Mouse (Mus musculus) lung, embryonic 14.5 days (tissue): ENCODE measurements around the gene Them7. TPM values are rescaled to one million over a fixed set of nuclear protein-coding genes. Genes with fewer than 3 reads are reported as not detected.

Experiments
- ATAC-seq: fragments of 200-750 bp; cut with Nextera tagmentation; 2 replicates; pipeline ENCODE4 v1.8.0; 2017; ENCODE audit warnings: mild to moderate bottlenecking, moderate TSS enrichment, moderate library complexity; ENCODE audit not compliant: insufficient read depth
- DNase-seq: peaks from one replicate; pipeline ENCODE4 v3.0.0-alpha.2; 2015
- H3K27ac ChIP-seq: fragments of 300-500 bp; sonication (generic); 2 replicates; pipeline ENCODE4 v1.5.1; 2014; ENCODE audit warnings: low read depth, mild to moderate bottlenecking, moderate library complexity
- H3K27me3 ChIP-seq: fragments of 300-500 bp; sonication (generic); 2 replicates; pipeline ENCODE4 v1.6.1; 2014; ENCODE audit warnings: low read length, control low read depth; ENCODE audit not compliant: insufficient read depth
- H3K36me3 ChIP-seq: fragments of 300-500 bp; sonication (generic); 2 replicates; pipeline ENCODE4 v1.6.1; 2014; ENCODE audit warnings: control low read depth; ENCODE audit not compliant: insufficient read depth
- H3K4me1 ChIP-seq: fragments of 300-500 bp; sonication (generic); 2 replicates; pipeline ENCODE4 v1.6.1; 2014; ENCODE audit warnings: antibody characterized with exemption, control low read depth; ENCODE audit not compliant: insufficient read depth
- H3K4me2 ChIP-seq: fragments of 300-500 bp; sonication (generic); 2 replicates; pipeline ENCODE4 v1.6.1; 2014; ENCODE audit warnings: mild to moderate bottlenecking
- H3K4me3 ChIP-seq: fragments of 300-500 bp; sonication (generic); 2 replicates; pipeline ENCODE4 v1.5.1; 2014; ENCODE audit warnings: low read depth, low read length
- H3K9ac ChIP-seq: fragments of 300-500 bp; sonication (generic); 2 replicates; pipeline ENCODE4 v1.6.1; 2014
- H3K9me3 ChIP-seq: fragments of 300-500 bp; sonication (generic); 2 replicates; pipeline ENCODE4 v1.6.1; 2016; ENCODE audit warnings: low read depth, low read length, control low read depth
- CTCF ChIP-seq: IDR thresholded peaks from 2 replicates; pipeline ENCODE4 v1.5.1; 2016; ENCODE audit warnings: antibody characterized with exemption, low read depth
- WGBS: fragments of 180-500 bp; shearing (Covaris S2); extraction: QIAGEN DNeasy Blood & Tissue Kit; methylation state at CpG from one replicate; pipeline ENCODE4 v1.1.7; 2014; 5-methylcytosine and 5-hydroxymethylcytosine counted together
- polyA plus RNA-seq: library from polyadenylated mRNA; unstranded; fragments of >200 nt; fragmentation: Nextera tagmentation; extraction: Ambion mirVana; gene quantifications from 2 replicates; pipeline ENCODE4 v1.2.1, GENCODE M21; 2014

Them7 gene
- polyA plus RNA-seq, 1 experiment from 2014 or later, result 0.18 TPM

DNA sequence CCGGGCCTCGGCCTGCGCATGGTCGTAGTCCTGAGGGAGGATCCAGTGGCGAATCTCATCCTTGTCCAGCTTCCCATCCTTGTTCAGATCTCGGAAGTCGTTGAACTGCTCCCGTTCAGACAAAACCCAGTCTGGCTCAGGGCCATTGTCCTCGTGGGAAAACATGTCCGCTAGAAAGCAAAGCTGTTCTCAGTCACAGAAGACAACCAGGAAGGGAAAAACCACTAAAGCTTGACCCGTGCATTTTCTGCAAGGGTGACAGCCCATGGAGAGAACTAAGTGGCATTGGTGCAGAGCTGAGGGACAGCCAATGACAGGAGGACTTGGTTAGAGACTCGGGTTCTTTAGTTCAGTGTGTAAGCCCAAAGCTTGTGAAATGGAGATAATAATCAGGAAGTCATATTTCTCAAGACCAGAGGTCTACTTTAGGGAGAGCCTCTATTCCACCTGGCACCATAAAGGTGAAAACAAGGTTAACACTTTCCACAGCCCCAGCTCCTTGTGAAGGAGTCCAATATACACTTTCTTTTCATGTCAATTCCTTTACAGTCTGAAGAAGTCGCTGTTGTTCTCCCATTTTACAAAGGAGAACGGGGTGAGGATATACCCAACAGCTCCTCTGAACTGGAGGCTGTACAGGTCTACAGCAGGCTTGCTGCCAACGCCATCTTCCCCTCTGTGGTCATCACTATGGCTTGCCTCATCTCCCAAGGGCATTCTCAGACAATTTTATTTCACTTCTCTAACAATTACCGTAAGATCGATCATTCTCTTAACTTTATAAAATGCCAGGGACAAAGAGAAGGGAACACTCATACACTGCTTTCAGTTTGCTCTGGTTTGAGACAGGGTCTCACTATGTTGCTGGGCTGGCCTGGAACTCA, 165.1 kb downstream of the Them7 start:
- no peak overlapping the region for H3K4me2 ChIP-seq
- H3K4me1 ChIP-seq, result no peaks in the 10 kb centered on the region
- DNase-seq (no peak), ATAC-seq (no peak)
- H3K9me3 ChIP-seq, result no peaks in the 10 kb centered on the region
- H3K27ac ChIP-seq, result no peak overlapping the region
- H3K4me3 ChIP-seq, result no peak overlapping the region
- 89% methylated on average over 17 of the region's 17 CpGs for WGBS
- H3K9ac ChIP-seq, result no peak overlapping the region
- H3K27me3 ChIP-seq, result no peaks in the 10 kb centered on the region
- peaks cover 99% of the 10 kb centered on the region for H3K36me3 ChIP-seq
- no peak for TF ChIP-seq CTCF

DNA sequence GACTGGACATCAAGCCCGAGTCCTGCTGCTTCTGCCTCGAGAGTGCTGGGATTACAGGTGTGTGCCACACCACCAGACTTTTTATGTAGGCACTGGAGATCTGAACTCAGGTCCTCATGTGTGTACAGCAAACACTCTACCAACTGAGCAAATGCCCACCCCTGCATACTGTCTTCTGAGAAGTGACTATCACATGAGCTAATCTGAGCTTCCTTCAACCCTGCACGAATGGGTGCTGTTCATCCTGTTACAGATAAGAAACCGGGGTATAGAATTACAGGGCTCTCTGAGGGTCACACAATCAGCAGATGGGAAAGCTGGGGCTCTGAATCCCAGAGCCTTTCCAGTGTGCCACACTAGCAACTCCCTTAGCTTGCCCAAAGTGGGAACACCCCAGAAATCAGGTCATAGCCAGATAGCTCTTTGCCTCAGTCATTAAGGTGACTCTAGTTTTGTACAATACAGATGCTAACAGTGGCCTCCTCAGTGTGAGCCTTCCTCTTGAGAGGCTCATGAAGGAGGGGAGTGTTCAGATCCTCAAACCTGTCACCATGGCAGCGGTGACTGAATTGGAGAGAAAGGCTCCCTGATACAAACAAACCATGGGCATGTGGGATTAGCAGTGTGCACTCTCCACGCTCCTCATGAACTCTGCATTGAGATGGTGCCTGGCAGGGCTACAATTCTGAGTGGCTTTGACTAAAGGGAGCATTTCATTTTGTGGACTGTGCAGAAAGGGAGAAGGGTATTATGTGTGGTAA, 166.7 kb downstream of the Them7 start:
- no peak overlapping the region for H3K4me3 ChIP-seq
- TF ChIP-seq CTCF, result no peak
- no peaks in the 10 kb centered on the region for H3K4me1 ChIP-seq
- no peaks in the 10 kb centered on the region for H3K27me3 ChIP-seq
- ATAC-seq, result no peak
- H3K36me3 ChIP-seq, result peaks cover 94% of the 10 kb centered on the region
- H3K27ac ChIP-seq, result no peak overlapping the region
- no peak overlapping the region for H3K4me2 ChIP-seq
- no peak overlapping the region for H3K9ac ChIP-seq
- no peak for DNase-seq
- WGBS, result 60% methylated on average over 6 of the region's 6 CpGs
- H3K9me3 ChIP-seq, result no peaks in the 10 kb centered on the region

DNA sequence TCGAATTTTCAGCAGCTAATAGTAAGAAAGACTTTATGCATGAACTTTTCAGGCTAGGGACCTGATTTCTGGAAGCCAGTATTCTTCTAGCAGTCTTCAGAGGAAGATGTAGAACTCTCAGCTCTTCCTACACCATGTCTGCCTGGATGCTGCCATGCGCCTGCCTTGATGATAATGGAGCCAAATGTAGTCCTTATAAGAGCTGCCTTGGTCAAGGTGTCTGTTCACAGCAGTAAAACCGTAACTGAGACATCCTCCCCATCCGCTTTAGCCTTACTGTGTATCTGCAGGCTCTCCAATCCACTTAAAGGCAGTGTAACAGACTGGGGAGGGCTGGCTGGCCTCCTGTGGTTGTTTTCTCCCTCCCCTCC, 167.3 kb downstream of the Them7 start:
- H3K4me1 ChIP-seq, result 0 out of 2 replicates have a peak, but pooled peaks cover 3% of the 10 kb centered on the region
- no peak overlapping the region for H3K27ac ChIP-seq
- DNase-seq (no peak), ATAC-seq (no peak)
- H3K36me3 ChIP-seq, result peaks cover 89% of the 10 kb centered on the region
- H3K4me3 ChIP-seq, result no peak overlapping the region
- H3K9ac ChIP-seq, result no peak overlapping the region
- no peaks in the 10 kb centered on the region for H3K27me3 ChIP-seq
- H3K9me3 ChIP-seq, result no peaks in the 10 kb centered on the region
- 91% methylated on average over 4 of the region's 4 CpGs for WGBS
- no peak for TF ChIP-seq CTCF
- no peak overlapping the region for H3K4me2 ChIP-seq

DNA sequence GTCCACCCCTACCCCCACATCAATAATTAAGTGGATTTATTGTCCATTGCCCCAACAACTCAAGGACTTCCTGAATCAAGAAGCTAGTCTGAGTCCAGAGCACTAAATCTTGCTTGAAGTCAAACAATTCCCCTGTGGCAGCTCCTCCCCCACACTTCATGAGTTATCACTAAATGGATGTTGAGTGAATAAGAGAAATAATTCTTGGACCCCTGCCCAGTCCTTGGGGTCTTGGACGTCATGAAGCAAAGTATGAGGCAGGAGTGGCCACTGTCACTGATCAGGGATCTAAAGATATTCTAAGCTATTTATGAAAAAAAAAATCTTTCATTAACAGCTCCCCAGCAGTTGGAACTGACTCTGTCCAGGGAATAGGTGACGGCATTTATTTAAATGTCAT, 168.4 kb downstream of the Them7 start:
- DNase-seq, result peak; percentile 73
- ATAC-seq, result peak; percentile 28; the same call in 1 of the 2 replicates
- H3K9ac ChIP-seq, result no peak overlapping the region

DNA sequence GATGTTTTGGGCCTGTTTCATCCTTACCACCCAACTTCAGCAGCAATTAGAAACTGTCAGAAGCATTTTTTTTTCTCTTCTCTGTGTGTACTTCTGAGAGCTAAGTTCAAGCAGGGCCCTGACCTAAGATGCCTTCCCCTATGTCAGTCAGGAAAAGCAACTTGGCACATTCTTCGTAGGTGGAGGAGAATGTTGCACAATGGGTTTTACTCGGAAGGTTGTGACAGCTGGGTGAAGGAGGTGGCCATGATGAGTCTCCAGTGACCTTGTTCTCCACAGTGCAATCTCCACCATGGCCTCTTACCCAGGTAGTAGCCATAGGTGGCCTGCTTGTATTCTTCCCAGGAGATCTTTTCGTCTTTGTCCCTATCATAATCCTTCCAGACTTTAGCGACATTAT, 170.3 kb downstream of the Them7 start:
- 81% methylated on average over 4 of the region's 4 CpGs for WGBS
- no peak overlapping the region for H3K4me2 ChIP-seq
- no peak overlapping the region for H3K27ac ChIP-seq
- H3K4me3 ChIP-seq, result no peak overlapping the region
- H3K27me3 ChIP-seq, result no peaks in the 10 kb centered on the region
- DNase-seq (no peak), ATAC-seq (no peak)
- peaks cover 16% of the 10 kb centered on the region for H3K4me1 ChIP-seq
- no peak for TF ChIP-seq CTCF
- H3K36me3 ChIP-seq, result peaks cover 59% of the 10 kb centered on the region
- no peaks in the 10 kb centered on the region for H3K9me3 ChIP-seq
- no peak overlapping the region for H3K9ac ChIP-seq

More for the DNA sequence above, 168.4 kb downstream of the Them7 start:
- no peak overlapping the region for H3K4me3 ChIP-seq
- peaks cover 78% of the 10 kb centered on the region for H3K36me3 ChIP-seq
- no peak for TF ChIP-seq CTCF
- WGBS, result 40% methylated on average over 2 of the region's 2 CpGs
- H3K9me3 ChIP-seq, result no peaks in the 10 kb centered on the region
- H3K27ac ChIP-seq, result no peak overlapping the region
- H3K27me3 ChIP-seq, result no peaks in the 10 kb centered on the region
- no peak overlapping the region for H3K4me2 ChIP-seq
- H3K4me1 ChIP-seq, result peaks cover 14% of the 10 kb centered on the region

DNA sequence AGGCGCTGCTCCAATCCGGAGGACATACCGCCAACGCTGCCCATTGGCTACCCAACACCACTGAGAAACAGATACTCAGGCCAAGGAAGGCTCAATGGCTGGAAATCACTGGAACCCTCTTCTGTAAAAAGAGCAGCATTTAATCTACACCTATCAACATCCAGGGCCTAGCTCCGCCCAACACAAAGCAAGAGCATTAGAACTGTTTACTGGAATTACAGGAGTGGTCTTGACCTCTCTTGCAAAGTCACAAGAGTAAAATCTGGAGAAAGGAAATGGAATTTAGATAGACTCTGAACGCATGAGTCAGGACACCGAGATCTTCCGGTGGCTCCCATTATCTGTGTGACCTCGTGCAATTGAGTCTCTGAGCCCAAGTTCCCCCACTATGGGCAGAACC, 171.9 kb downstream of the Them7 start:
- Histone ChIP-seq H3K4me1 (peaks cover 19% of the 10 kb centered on the region), H3K4me2 (no peak overlapping the region), H3K9me3 (no peaks in the 10 kb centered on the region), H3K27ac (no peak overlapping the region), H3K4me3 (no peak overlapping the region), H3K27me3 (no peaks in the 10 kb centered on the region), H3K9ac (no peak overlapping the region), H3K36me3 (peaks cover 42% of the 10 kb centered on the region)
- WGBS, result 88% methylated on average over 9 of the region's 9 CpGs
- no peak for DNase-seq
- no peak for ATAC-seq
- no peak for TF ChIP-seq CTCF
